Mouse (Mus musculus): ENCODE measurements around the gene Pgp.

Gene Pgp

DNA sequence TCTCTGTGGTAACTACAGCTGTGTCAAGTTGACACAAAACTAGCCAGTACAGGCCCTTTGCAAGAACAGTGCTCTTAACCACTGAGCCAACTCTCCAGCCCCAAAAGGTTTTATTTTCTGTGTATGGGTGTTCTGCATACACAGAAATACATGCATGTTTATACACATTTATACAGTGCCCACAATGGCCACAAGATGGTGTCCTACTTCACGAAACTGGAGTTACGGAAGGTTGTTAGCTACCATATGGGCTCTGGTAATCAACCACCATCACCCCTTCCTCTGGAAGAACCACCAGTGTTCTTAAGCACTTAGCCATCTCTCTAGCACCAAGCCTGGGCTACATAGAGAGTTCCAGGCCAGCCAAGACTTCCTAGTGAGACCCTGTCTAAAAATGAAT is 8.6 kb upstream of the Pgp start:
- DNase-seq (ENCODE audit: low spot score) = peak; percentile 66

DNA sequence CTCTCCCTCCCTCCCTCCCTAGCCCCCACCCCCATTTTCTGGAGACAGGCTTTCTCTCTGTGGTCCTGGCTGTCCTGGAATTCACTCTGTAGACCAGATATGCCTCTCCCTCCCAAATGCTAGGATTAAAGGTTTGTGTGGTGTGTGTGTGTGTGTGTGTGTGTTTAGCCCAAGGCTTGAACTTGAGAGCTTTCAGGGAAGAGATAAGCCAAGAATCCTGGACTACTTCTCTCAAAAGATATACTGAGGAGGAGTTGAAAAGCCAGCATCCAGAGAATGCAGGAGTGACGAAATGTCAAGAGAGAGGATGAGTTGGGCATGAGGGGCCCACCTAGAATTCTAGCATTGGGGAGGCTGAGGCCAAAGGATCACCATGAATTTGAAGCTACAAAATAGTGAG is 7.3 kb upstream of the Pgp start:
- no peak for DNase-seq (ENCODE audit: low spot score)

- DNase-seq (ENCODE audit: low spot score) = peak; percentile 29
Measured at GRCm38 (mm10) chr17:24463374-24464133, 6.6 kb upstream of the Pgp start.

- no peak for DNase-seq (ENCODE audit: low spot score)
Measured at GRCm38 (mm10) chr17:24468636-24469246, 1.5 kb upstream of the Pgp start.

DNA sequence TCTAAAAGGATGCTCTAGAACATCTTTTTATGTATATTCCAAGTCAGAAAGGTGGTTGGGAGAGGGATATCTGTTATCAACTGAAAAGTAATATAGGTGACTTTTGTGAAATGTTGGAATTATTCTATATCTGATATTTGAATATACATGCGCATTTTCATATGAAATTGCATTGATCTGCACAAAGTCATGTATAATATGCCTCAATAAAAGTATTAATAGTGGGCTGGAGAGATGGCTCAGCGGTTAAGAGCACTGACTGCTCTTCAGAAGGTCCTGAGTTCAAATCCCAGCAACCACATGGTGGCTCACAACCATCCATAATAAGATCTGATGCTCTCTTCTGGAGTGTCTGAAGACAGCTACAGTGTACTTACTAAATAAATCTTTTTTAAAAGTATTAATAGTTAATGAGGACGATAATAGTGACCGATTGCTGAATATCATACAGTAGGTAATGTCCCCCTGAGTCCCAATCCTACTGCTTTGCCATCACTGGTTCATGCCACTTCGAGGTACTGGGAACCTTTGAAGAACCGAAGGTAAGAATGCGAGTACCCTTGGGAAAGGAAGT is 769 bp upstream of the Pgp start:
- DNase-seq (ENCODE audit: low spot score) = no peak

DNA sequence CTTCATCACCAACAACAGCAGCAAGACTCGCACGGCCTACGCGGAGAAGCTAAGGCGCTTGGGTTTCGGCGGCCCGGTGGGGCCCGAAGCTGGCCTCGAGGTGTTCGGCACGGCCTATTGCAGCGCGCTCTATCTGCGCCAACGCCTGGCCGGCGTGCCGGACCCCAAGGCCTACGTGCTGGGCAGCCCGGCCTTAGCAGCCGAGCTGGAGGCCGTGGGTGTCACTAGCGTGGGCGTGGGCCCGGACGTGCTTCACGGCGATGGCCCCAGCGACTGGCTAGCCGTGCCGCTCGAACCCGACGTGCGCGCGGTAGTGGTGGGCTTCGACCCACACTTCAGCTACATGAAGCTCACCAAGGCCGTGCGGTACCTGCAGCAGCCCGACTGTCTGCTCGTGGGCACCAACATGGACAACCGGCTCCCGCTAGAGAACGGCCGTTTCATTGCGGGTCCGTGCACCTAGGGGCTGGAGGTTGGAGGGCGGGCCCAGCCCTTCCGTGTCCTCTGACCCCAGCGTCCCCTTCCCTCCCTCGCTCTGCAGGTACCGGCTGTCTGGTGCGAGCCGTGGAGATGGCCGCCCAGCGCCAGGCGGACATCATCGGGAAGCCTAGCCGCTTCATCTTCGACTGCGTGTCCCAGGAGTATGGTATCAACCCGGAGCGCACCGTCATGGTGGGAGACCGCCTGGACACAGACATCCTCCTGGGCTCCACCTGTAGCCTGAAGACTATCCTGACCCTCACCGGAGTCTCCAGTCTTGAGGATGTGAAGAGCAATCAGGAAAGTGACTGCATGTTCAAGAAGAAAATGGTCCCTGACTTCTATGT is 722 bp downstream of the Pgp start:
- DNase-seq (ENCODE audit: low spot score) = no peak

DNA sequence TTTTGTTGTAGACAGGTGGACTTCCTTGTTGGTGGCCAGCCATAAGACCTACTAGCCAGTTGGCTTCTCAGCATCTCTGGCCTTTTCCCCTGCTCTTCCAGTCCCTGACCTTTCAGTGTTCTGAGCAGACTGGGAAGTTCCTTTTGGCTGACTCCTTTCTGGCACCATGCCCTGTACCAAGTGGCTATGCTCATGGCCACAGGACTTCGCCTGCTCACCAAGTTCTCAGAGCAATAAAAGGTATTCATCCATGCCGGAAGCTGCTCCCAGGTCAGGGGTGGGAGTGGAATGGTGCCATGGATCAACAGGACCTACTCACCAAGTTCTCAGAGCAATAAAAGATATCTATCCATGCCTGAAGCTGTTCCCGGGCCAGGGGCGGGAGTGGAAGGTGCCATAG is 2.3 kb downstream of the Pgp start:
- peak; percentile 90 for DNase-seq (ENCODE audit: low spot score)

DNA sequence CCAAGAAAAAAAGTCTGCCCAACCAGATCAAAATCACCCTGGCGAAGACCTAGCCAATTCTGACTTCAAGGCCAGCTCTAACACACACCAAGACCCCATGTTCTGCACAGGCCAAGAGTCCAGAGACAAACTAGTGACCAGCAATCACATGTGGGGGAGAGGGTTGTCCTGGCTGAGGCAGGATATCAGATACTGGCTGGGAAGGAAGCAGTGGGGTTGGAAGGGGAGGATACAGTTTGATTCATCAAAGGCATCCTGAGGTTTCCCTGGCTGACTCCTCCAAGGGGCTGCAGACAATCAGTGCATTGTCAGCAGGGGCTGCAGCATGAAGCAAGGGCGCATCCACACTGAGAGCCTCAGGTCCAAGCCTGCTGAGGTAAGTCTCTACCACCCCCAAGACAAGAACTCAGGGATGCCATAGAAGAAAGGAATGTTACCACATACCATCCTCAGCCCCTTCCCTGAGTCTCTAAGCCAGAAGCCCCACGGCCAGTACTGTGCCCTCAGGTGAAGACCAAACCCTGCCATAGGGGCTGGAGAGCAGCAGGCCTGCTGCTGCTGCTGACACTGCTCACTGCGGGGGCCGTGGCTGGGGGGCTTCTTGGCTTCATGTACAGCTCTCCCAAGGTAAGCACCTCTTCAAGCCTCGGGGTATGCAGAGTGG is 3.6 kb downstream of the Pgp start, which contains the start of gene Bricd5:
TSS of gene Bricd5 (plus strand) at position 273 of the 664 bp plus-strand sequence.
- no peak for DNase-seq (ENCODE audit: low spot score)

GRCm38 (mm10) chr17:24474557-24474956 is 4.4 kb downstream of the Pgp start:
- no peak for DNase-seq (ENCODE audit: low spot score)

DNA sequence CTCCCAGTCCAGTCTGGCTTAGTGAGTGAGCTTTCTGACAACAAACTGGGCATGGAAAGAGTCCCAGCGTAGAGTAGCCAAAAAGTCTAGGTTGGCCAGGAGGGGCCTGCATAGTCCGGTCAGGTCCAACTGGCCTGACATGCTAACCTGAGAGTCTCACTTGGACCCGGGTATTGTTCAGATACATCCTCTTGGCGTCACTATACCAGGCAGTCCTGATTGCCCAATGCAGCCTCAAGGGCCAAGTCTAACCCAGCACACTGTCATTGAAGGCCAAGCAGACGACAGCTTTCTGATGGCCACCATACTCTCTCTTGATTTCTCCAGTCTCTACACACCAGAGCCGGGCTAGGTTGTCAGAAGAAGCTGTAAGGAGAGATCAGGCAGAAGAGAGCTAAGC is 5.4 kb downstream of the Pgp start:
- DNase-seq (ENCODE audit: low spot score) = no peak

GRCm38 (mm10) chr17:24476022-24476776 is 6.0 kb downstream of the Pgp start:
- no peak for DNase-seq (ENCODE audit: low spot score)

GRCm38 (mm10) chr17:24477053-24477984 is 7.1 kb downstream of the Pgp start:
- DNase-seq (ENCODE audit: low spot score) = no peak

DNA sequence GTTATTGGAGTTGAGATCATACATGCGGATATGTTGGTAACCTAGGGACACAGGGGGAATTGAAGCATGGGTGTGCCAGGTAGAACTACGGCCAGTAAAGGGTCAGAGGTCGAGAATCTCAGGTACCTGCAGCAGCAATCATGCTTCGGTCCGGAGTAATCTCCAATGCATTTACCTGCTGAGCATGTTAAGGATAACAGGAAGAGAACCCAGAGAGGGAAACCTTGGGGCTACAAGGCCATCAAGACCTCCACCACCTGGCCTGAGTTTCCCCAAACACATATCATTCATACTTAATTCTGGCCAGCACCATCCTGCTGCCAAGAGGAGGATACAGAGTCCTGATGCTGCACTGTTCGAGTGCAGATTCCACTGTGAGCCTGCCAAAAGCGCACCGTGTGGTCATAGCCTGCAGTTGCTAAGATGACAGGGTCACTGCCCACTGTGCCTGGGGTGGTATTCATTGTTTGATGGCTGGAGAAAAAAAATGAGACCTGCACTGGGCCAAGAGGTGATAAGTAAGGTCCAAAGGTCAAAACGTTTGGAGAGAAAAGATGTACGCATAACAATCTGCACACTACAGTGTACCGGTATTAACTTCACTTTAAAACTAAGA is 7.9 kb downstream of the Pgp start:
- DNase-seq (ENCODE audit: low spot score) = peak; percentile 36

DNA sequence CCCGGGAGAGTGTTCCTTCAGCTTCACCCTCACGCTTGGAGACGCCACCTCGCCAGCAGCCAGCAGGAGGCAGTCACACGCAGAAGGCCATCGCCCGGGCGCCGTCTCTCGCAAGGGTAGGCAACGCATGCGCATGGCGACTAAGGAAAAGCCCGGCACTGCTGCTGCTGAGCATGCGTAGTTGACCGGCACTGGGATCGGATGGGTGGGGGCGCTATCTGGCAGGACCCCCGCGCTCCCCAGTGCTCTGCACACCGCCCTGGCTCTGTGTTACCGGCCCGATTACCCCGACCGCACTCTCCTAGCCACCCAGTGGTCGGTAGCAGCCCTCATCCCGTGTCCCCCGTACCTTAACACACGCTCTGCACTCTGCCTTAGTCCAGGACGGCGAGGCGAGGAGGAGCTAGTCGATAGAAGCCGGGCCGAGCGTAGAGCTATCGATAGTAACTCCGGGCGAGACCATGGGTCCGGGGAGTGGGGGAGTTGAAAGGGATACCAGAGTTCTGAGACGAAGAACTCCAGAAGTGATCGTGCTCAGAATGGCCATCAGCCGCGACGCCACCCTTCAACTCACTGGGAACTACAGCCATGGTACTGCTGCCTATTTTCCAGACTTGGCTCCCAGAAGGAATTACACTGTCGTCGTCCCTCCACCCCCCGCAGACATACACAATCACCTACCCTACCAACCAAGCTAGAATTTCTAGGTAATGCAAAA is 8.6 kb downstream of the Pgp start, which contains the start of gene Mlst8:
TSS of gene Mlst8 (minus strand) at position 416 of the 718 bp plus-strand sequence.
- DNase-seq (ENCODE audit: low spot score) = peak; percentile 99

DNA sequence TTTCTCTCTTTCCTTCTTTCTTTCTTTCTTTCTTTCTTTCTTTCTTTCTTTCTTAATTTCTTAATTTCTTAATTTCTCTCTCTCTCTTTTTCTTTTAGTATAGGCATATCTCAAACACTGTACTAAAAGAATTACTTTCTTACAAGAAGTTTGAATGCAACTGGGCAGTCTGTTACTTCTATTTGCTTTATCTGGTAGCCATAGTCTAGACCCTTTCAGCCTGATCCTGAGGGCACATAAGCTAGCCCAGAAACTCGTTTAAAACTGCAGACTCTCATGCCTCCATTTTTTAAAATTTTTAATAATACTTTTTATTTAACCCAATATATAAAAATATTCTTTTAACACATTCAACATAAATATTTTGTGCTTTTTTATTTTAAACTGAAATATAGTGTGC is 9.2 kb downstream of the Pgp start:
- no peak for DNase-seq (ENCODE audit: low spot score)

DNA sequence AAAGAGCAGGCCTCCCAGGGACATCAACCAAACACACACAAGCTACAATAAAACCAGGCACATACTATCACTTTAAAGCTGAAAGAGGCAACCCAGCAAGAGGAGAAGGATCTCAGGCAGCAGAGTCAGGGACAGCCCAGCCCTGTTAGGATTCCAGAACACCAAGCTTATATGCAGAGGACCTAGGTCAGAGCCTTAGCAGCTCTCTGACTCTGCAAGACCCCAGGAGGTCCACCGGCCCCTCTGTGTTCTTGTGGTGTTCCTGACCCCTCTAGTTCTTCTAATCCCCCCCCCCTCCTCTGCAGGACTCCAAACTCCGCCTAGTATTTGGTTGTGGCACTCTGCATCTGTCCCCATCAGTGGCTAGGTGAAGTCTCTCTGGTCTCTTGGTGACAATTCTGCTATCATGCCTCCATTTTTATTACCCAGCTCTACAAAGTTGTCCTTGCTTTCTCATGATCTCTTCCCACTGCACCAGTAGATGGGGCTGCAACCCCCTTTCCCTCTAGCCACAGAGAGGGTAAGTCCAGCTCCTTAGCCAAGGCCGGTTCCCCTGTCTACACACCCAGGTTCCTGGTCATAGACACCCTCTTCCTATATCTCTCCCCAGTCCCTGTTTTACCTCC is 10.1 kb downstream of the Pgp start:
- DNase-seq (ENCODE audit: low spot score) = peak; percentile 50

- peak; percentile 38 for DNase-seq (ENCODE audit: low spot score)
Measured at GRCm38 (mm10) chr17:24481027-24481815, 11.0 kb downstream of the Pgp start.

- no peak for DNase-seq (ENCODE audit: low spot score)
Measured at GRCm38 (mm10) chr17:24483495-24483894, 13.3 kb downstream of the Pgp start.

Data from adipocyte (in vitro differentiated cells).